Mouse (Mus musculus) G1E (cell line): ENCODE measurements around the gene Pla2g1b. TPM values are rescaled to one million over a fixed set of nuclear protein-coding genes. Genes with fewer than 3 reads are reported as not detected.
A peak's percentile ranks its signal among the peaks of the same experiment; 100 is the strongest.
"Not testable (repeated sequence)": the region's sequence is repeated elsewhere in the genome, so short reads cannot be mapped to it uniquely, and the experiment has no call there.

Source experiments
- ATAC-seq: 2 replicates; pipeline ENCODE4 v1.8.0; 2016; ENCODE audit warnings: mild to moderate bottlenecking; ENCODE audit not compliant: insufficient number of reproducible peaks, poor library complexity, low FRiP score, severe bottlenecking; ENCODE audit errors: extremely low read depth
- DNase-seq: peaks from one replicate; pipeline ENCODE4 v3.0.0; 2012; ENCODE audit warnings: low spot score
- H3K27me3 ChIP-seq: 2 replicates; pipeline ENCODE4 v1.6.1; 2012; ENCODE audit warnings: mild to moderate bottlenecking, low read length, inconsistent platforms; ENCODE audit not compliant: insufficient read depth
- H3K36me3 ChIP-seq: replicated peaks from 2 replicates; pipeline ENCODE3; 2012; ENCODE audit warnings: mild to moderate bottlenecking, inconsistent platforms
- H3K4me1 ChIP-seq: 2 replicates; pipeline ENCODE4 v1.6.1; 2012; ENCODE audit warnings: low read depth, low read length, inconsistent platforms, mixed read lengths; ENCODE audit not compliant: insufficient read depth
- H3K4me3 ChIP-seq: 2 replicates; pipeline ENCODE4 v1.5.1; 2012; ENCODE audit warnings: low read depth, mild to moderate bottlenecking, inconsistent platforms, low read length, moderate library complexity, mixed read lengths
- H3K9me3 ChIP-seq: replicated peaks from 2 replicates; pipeline ENCODE4 v1.6.1; 2012; ENCODE audit warnings: inconsistent platforms
- CTCF ChIP-seq: IDR thresholded peaks from 2 replicates; pipeline ENCODE4 v1.5.1; 2012; ENCODE audit warnings: low read depth, low read length, inconsistent platforms, mixed read lengths
- GATA1 ChIP-seq: IDR thresholded peaks from 2 replicates; pipeline ENCODE4 v1.6.1; 2012; ENCODE audit warnings: borderline replicate concordance, low read length, inconsistent platforms, mixed read lengths
- GATA2 ChIP-seq: IDR thresholded peaks from 2 replicates; pipeline ENCODE4 v1.6.1; 2012; ENCODE audit warnings: low read depth, low read length, inconsistent platforms, borderline replicate concordance
- POLR2AphosphoS5 ChIP-seq: IDR thresholded peaks from 2 replicates; pipeline ENCODE4 v1.6.1; 2012; ENCODE audit warnings: low read depth, low read length, inconsistent platforms; ENCODE audit not compliant: insufficient replicate concordance
- TAL1 ChIP-seq: conservative IDR thresholded peaks from 2 replicates; pipeline ENCODE4 v1.6.1; 2012; ENCODE audit warnings: low read depth, low read length, inconsistent platforms, mixed read lengths
- polyA plus RNA-seq: library from polyadenylated mRNA; stranded (reverse); fragments of >175 nt; gene quantifications from 2 replicates; pipeline ENCODE4 v1.2.3, GENCODE M21; 2012
- total RNA-seq, 2 experiments: library from RNA; stranded (forward) in 1 of 2; stranded (reverse) in 1 of 2; fragments of 200-1000 nt in 1 of 2; fragments of >200 nt in 1 of 2; fragmentation: Nextera tagmentation in 1 of 2; gene quantifications; 2 replicates each; pipeline ENCODE4 v1.2.3; 2014 to 2017

The Pla2g1b gene
- total and polyA plus RNA-seq, 3 experiments, result 0.18 TPM; not detected in 2

GRCm38 (mm10) chr5:115500383-115500935 is 34.4 kb downstream of the Pla2g1b start:
- Histone ChIP-seq H3K4me3 (no peak overlapping the region), H3K36me3 (no peaks in the 10 kb centered on the region), H3K9me3 (0 out of 2 replicates have a peak, but pooled peaks cover 4% of the 10 kb centered on the region), H3K27me3 (peaks cover 25% of the 10 kb centered on the region), H3K4me1 (peaks cover 8% of the 10 kb centered on the region)
- no peak for TF ChIP-seq CTCF
- TF ChIP-seq TAL1, result no peak
- TF ChIP-seq GATA2, result no peak
- no peak for TF ChIP-seq POLR2AphosphoS5
- no peak for TF ChIP-seq GATA1
- no peak for ATAC-seq
- no peak for DNase-seq

GRCm38 (mm10) chr5:115503035-115503434 is 37.0 kb downstream of the Pla2g1b start:
- Histone ChIP-seq H3K36me3 (no peaks in the 10 kb centered on the region), H3K4me3 (no peak overlapping the region), H3K4me1 (peaks cover 18% of the 10 kb centered on the region), H3K27me3 (peaks cover 31% of the 10 kb centered on the region), H3K9me3 (0 out of 2 replicates have a peak, but pooled peaks cover 4% of the 10 kb centered on the region)
- DNase-seq (no peak), ATAC-seq (no peak)
- TF ChIP-seq GATA1 (no peak), POLR2AphosphoS5 (no peak), CTCF (no peak), TAL1 (no peak), GATA2 (no peak)

GRCm38 (mm10) chr5:115505617-115506016 is 39.6 kb downstream of the Pla2g1b start:
- not testable (repeated sequence) for DNase-seq, ATAC-seq, H3K4me3 ChIP-seq, H3K36me3 ChIP-seq, H3K9me3 ChIP-seq
- H3K4me1 ChIP-seq, result peaks cover 14% of the 10 kb centered on the region
- peaks cover 31% of the 10 kb centered on the region for H3K27me3 ChIP-seq

- peaks cover 29% of the 10 kb centered on the region for H3K27me3 ChIP-seq
- H3K4me3 ChIP-seq, result peak within 1 kb of the TSS; percentile 93
- peak; percentile 82 for ATAC-seq
- peaks cover 14% of the 10 kb centered on the region for H3K4me1 ChIP-seq
- TF ChIP-seq GATA1 (no peak), TAL1 (no peak), POLR2AphosphoS5 (no peak), CTCF (peak; percentile 70)
- DNase-seq, result peak; percentile 86
- H3K9me3 ChIP-seq, result 0 out of 2 replicates have a peak, but pooled peaks cover 4% of the 10 kb centered on the region
- peaks cover 8% of the 10 kb centered on the region for H3K36me3 ChIP-seq
Measured at GRCm38 (mm10) chr5:115506454-115507201, 40.6 kb downstream of the Pla2g1b start, which contains the start of gene Pxn. Gene Pxn, plus strand, starts transcription at chr5:115506676.

- peaks cover 8% of the 10 kb centered on the region for H3K36me3 ChIP-seq
- H3K27me3 ChIP-seq, result peaks cover 27% of the 10 kb centered on the region
- H3K4me3 ChIP-seq, result peak overlapping the region; percentile 93
- TF ChIP-seq POLR2AphosphoS5, result no peak
- no peak for TF ChIP-seq CTCF
- no peak for TF ChIP-seq TAL1
- TF ChIP-seq GATA1, result no peak
- no peak for TF ChIP-seq GATA2
- peaks cover 14% of the 10 kb centered on the region for H3K4me1 ChIP-seq
- H3K9me3 ChIP-seq, result 0 out of 2 replicates have a peak, but pooled peaks cover 4% of the 10 kb centered on the region
- DNase-seq (no peak), ATAC-seq (no peak)
Measured at GRCm38 (mm10) chr5:115507267-115507980, 41.4 kb downstream of the Pla2g1b start.

GRCm38 (mm10) chr5:115507981-115508858 is 42.2 kb downstream of the Pla2g1b start:
- ATAC-seq, result no peak
- H3K4me1 ChIP-seq, result peaks cover 14% of the 10 kb centered on the region
- no peak for TF ChIP-seq CTCF
- TF ChIP-seq GATA1, result no peak
- TF ChIP-seq GATA2, result no peak
- TF ChIP-seq POLR2AphosphoS5, result no peak
- TF ChIP-seq TAL1, result no peak
- peaks cover 8% of the 10 kb centered on the region for H3K36me3 ChIP-seq
- H3K9me3 ChIP-seq, result 0 out of 2 replicates have a peak, but pooled peaks cover 4% of the 10 kb centered on the region
- DNase-seq, result no peak
- peaks cover 22% of the 10 kb centered on the region for H3K27me3 ChIP-seq
- no peak overlapping the region for H3K4me3 ChIP-seq
